Mouse (Mus musculus) lung, adult 2 months (tissue): Measurements from ENCODE around the gene Wwox.

Experiments used
- CTCF ChIP-seq: fragments of 200-500 bp; IDR thresholded peaks from 2 replicates; pipeline ENCODE4 v1.5.1; 2011; ENCODE audit warnings: mild to moderate bottlenecking, low read length, control low read depth; ENCODE audit not compliant: insufficient read depth
- POLR2A ChIP-seq: fragments of 200-500 bp; IDR thresholded peaks from 2 replicates; pipeline ENCODE4 v1.6.1; 2011; ENCODE audit warnings: low read depth, mild to moderate bottlenecking, control low read depth, low read length, borderline replicate concordance; ENCODE audit errors: extremely low read depth

DNA sequence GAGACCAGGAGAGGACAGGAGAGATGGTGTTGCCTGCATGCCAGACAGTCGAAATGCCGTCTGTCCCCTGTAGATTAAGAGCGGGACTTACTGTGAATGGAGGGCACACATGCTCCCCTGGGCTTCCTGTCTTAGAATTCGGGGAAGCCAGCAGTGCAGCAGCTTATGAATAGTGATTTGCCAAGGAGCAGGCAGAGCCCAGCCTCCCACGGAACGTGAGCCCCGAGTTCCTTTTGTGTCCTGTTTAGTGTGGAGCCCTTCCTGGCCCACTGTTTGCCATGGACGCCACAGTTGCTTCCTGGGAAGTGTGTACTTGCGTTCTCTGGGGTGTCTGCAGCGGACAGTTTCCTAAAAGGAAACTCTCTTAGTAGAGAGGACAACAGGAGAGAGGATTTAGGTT is 23.9 kb downstream of the Wwox start:
- TF ChIP-seq POLR2A (no peak), CTCF (no peak)
